Comparison of ENCODE assay signal across 8 mouse cellular contexts in the genomic region with DNA sequence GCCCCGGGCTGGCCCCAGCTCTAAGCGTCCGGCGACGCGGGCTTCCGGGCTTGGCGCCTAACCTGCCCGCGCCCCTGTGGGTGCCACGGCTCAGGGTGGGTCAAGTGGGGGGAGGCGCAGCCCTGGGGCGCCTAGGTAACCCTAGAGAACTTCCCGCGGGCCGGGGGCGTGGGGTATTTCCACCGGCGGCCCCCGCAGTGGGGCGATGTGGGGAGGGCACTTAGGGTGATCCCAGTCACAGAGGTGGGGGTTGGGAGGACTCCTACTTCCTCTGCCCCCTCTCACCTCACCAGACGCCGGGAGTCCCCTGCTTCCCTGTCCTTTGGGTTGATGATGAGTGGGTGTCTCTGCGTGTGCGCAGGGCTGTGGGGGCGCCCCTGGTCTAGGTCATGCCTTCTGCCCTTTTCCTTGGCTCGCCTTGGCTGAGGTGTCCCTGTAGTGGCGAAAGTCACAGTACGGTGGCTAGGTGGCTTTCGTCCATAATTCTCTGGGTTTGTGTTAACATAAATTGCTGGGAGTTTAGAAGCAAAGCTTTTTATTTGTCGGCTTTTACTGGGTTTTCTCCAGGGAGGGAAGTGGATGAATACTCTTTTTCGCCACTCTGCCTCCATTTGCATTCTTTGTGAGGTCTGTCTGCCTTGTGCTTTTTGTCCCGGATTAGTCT. TPM values are rescaled to one million over a fixed set of nuclear protein-coding genes. Genes with fewer than 3 reads are reported as not detected.
DNase-seq lines count a peak whose midpoint lies in the region; ATAC-seq lines count a peak whose summit lies in the region.

No protein-coding gene starts in this region.

- H3K9ac ChIP-seq in limb, embryonic 13.5 days, result peak overlapping the region; percentile 94
- peak overlapping the region; percentile 97 for H3K9ac ChIP-seq in midbrain, embryonic 13.5 days (replicated peaks)

- H3K27ac ChIP-seq in limb, embryonic 13.5 days, result peak overlapping the region; percentile 99
- peak overlapping the region; percentile 99 for H3K27ac ChIP-seq in midbrain, embryonic 13.5 days

- H3K4me3 ChIP-seq in limb, embryonic 13.5 days, result peak overlapping the region; percentile 97
- peak overlapping the region; percentile 99 for H3K4me3 ChIP-seq in midbrain, embryonic 13.5 days (replicated peaks)

- H3K36me3 ChIP-seq in limb, embryonic 13.5 days, result peaks cover 8% of the 10 kb centered on the region; the same call in 1 of the 2 replicates
- H3K36me3 ChIP-seq in midbrain, embryonic 13.5 days, result no peaks in the 10 kb centered on the region

- 1% methylated on average over 22 of the region's 33 CpGs for WGBS in limb, embryonic 13.5 days
- whole genome bisulfite sequencing in midbrain, embryonic 13.5 days, result under 1% methylated on average over 33 of the region's 33 CpGs

- no peaks in the 10 kb centered on the region for H3K9me3 ChIP-seq in limb, embryonic 13.5 days
- no peaks in the 10 kb centered on the region for H3K9me3 ChIP-seq in midbrain, embryonic 13.5 days

- no peaks in the 10 kb centered on the region for H3K27me3 ChIP-seq in limb, embryonic 13.5 days
- no peaks in the 10 kb centered on the region for H3K27me3 ChIP-seq in midbrain, embryonic 13.5 days

- peak; percentile 80 for DNase-seq in cerebellum, adult 11-12 months
- DNase-seq in cerebellum, postnatal 4 days (ENCODE audit: low spot score in 2 of 2), result no peak
- peak; percentile 69 for DNase-seq in embryo, embryonic 10.5 days (ENCODE audit: low spot score)
- DNase-seq in heart, adult 18-20 months, result peak; percentile 59 to 77
- DNase-seq in kidney, adult 11 months, result peak; percentile 69
- peak; percentile 11 to 12 for DNase-seq in spleen, postnatal 14 days (ENCODE audit: low spot score in 2 of 2)

- peak; percentile 17; the same call in 1 of the 2 replicates for ATAC-seq in limb, embryonic 13.5 days (ENCODE audit: low FRiP score, low read depth)
- ATAC-seq in midbrain, embryonic 13.5 days, result peak; percentile 8

- H3K4me2 ChIP-seq in limb, embryonic 13.5 days (replicated peaks), result peak overlapping the region; percentile 79
- peak overlapping the region; percentile 79 for H3K4me2 ChIP-seq in midbrain, embryonic 13.5 days (replicated peaks)

- peaks cover 39% of the 10 kb centered on the region for H3K4me1 ChIP-seq in limb, embryonic 13.5 days
- peaks cover 44% of the 10 kb centered on the region for H3K4me1 ChIP-seq in midbrain, embryonic 13.5 days (replicated peaks)

RNA-seq across cellular contexts. Expression of a gene that starts 0.8 kb away (rescaled TPM):
- 10 to 100 TPM; 13.6 to 14.0 TPM for total RNA-seq in heart, adult 18-20 months (2021)
- polyA plus RNA-seq in limb, embryonic 13.5 days (2015; fragmentation: Nextera tagmentation; extraction: Ambion mirVana), result 27.2 and 30.2 TPM in 2 replicates
- polyA plus RNA-seq in midbrain, embryonic 13.5 days (2015; fragmentation: Nextera tagmentation; extraction: Ambion mirVana), result 36.8 and 41.1 TPM in 2 replicates

RNA-seq across cellular contexts. Expression of a gene that starts 54.1 kb away (rescaled TPM):
- total RNA-seq in heart, adult 18-20 months (2021), result 1 to 10 TPM in 1 of 2 experiments, under 1 TPM in 1; 0.32 to 1.3 TPM
- polyA plus RNA-seq in limb, embryonic 13.5 days (2015; fragmentation: Nextera tagmentation; extraction: Ambion mirVana), result 9.4 and 10.7 TPM in 2 replicates
- polyA plus RNA-seq in midbrain, embryonic 13.5 days (2015; fragmentation: Nextera tagmentation; extraction: Ambion mirVana), result 43.4 and 47.0 TPM in 2 replicates

Comparison
In these comparisons a context has a peak if more than half of its experiments do, and no peak if none do; other contexts are left out.
1. DNase-seq: peak in cerebellum, adult 11-12 months (single experiment), embryo, embryonic 10.5 days (single experiment), heart, adult 18-20 months (2 of 2), kidney, adult 11 months (single experiment) and spleen, postnatal 14 days (2 of 2); none in cerebellum, postnatal 4 days (0 of 2).